Mouse (Mus musculus) left cerebral cortex, adult 11 months (tissue): Measurements from ENCODE around the gene Tspan14.

Experiments
- DNase-seq: peaks from one replicate; pipeline ENCODE4 v3.0.0; 2022; ENCODE audit warnings: low spot score

Tspan14 gene

GRCm38 (mm10) chr14:40874565-40874964 lies 92.0 kb downstream of the Tspan14 start:
- DNase-seq, result no peak

- no peak for DNase-seq
These were observed 92.6 kb downstream of the Tspan14 start for GRCm38 (mm10) chr14:40873961-40874360.

DNA sequence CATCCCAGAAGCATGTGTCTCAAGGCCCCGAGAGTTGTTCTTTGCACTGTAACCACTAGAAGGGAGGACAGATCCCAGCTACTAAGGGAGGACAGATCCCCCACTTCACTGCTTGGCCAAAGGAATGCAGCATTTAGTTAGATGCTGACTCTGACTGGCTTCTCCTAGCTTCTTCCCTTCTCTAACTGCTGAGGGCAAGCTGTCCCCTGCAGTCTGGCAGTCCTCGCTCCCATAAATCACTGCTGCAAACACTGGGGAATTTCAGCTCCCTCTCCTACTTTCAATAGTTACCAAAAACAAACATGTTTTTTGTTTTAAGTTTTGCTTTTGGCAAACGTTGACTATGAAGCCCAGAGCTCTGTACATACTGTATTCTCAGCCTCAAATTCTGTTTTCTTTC lies 96.0 kb downstream of the Tspan14 start:
- no peak for DNase-seq

GRCm38 (mm10) chr14:40864811-40865514 lies 101.6 kb downstream of the Tspan14 start:
- no peak for DNase-seq

DNA sequence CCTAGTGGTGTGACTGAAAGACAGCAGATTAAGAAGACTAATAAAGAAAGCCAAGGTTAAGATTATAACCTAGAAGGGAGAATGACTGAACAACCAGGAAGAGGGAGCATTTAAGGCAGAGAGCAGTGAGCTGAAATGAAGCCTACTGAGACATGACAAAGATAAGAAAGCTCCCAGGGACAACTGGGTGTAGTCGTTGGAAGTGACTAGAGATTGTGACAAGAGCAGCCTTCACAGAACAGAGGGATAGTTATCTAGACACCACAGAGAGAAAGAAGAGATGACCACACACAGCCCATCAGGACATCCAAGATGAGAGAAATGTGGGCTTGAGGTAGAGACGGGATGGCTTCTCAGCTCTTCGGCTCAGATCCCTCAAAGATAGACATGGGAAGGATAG lies 102.9 kb downstream of the Tspan14 start:
- no peak for DNase-seq

- DNase-seq, result no peak
These were observed 103.6 kb downstream of the Tspan14 start for GRCm38 (mm10) chr14:40863022-40863421.
